Mouse (Mus musculus) liver, embryonic 11.5 days (tissue): ENCODE results near the gene Ctdsp2. TPM values are rescaled to one million over a fixed set of nuclear protein-coding genes. Genes with fewer than 3 reads are reported as not detected.
A peak's percentile ranks its signal among the peaks of the same experiment; 100 is the strongest.

ENCODE experiments used
- ATAC-seq: fragments of 200-750 bp; cut with Nextera tagmentation; replicated peaks from 2 replicates; pipeline ENCODE4 v1.8.0; 2017; ENCODE audit warnings: moderate number of reproducible peaks, mild to moderate bottlenecking, moderate TSS enrichment, moderate library complexity; ENCODE audit not compliant: low FRiP score
- DNase-seq: peaks from one replicate; pipeline ENCODE4 v3.0.0-alpha.2; 2017; ENCODE audit warnings: low spot score
- H3K27ac ChIP-seq: fragments of 300-500 bp; sonication (generic); 2 replicates; pipeline ENCODE4 v1.5.1; 2014; ENCODE audit warnings: mild to moderate bottlenecking, low read depth, low read length, control low read depth
- H3K27me3 ChIP-seq: fragments of 300-500 bp; sonication (generic); replicated peaks from 2 replicates; pipeline ENCODE4 v1.6.1; 2014; ENCODE audit warnings: low read length, mixed read lengths; ENCODE audit not compliant: control insufficient read depth, insufficient read depth
- H3K36me3 ChIP-seq: fragments of 300-500 bp; sonication (generic); 2 replicates; pipeline ENCODE4 v1.6.1; 2014; ENCODE audit warnings: mild to moderate bottlenecking, low read length, moderate library complexity, mixed read lengths; ENCODE audit not compliant: control insufficient read depth, insufficient read depth
- H3K4me1 ChIP-seq: fragments of 300-500 bp; sonication (generic); replicated peaks from 2 replicates; pipeline ENCODE4 v1.6.1; 2014; ENCODE audit warnings: low read length, mixed read lengths; ENCODE audit not compliant: control insufficient read depth, insufficient read depth
- H3K4me2 ChIP-seq: fragments of 300-500 bp; sonication (generic); 2 replicates; pipeline ENCODE4 v1.6.1; 2014; ENCODE audit warnings: mild to moderate bottlenecking, control low read depth, moderate library complexity
- H3K4me3 ChIP-seq: fragments of 300-500 bp; sonication (generic); 2 replicates; pipeline ENCODE4 v1.5.1; 2014; ENCODE audit warnings: low read depth, low read length, control low read depth
- H3K9ac ChIP-seq: fragments of 300-500 bp; sonication (generic); 2 replicates; pipeline ENCODE4 v1.6.1; 2014; ENCODE audit warnings: low read depth, low read length, control low read depth
- H3K9me3 ChIP-seq: fragments of 300-500 bp; sonication (generic); 2 replicates; pipeline ENCODE4 v1.6.1; 2016; ENCODE audit warnings: low read length, inconsistent platforms, mixed read lengths; ENCODE audit not compliant: control insufficient read depth
- WGBS: fragments of 180-500 bp; shearing (Covaris S2); extraction: QIAGEN DNeasy Blood & Tissue Kit; methylation state at CpG from one replicate; pipeline ENCODE4 v1.1.7; 2014; 5-methylcytosine and 5-hydroxymethylcytosine counted together
- polyA plus RNA-seq: library from polyadenylated mRNA; unstranded; fragments of >200 nt; fragmentation: Nextera tagmentation; extraction: Ambion mirVana; gene quantifications from 2 replicates; pipeline ENCODE4 v1.2.1, GENCODE M21; 2014

Gene Ctdsp2
- polyA plus RNA-seq, 1 experiment from 2014 or later, result 42.2 TPM

GRCm38 (mm10) chr10:126935556-126936381 is 42.7 kb upstream of the Ctdsp2 start:
- Histone ChIP-seq H3K4me3 (no peak overlapping the region), H3K4me1 (peaks cover 5% of the 10 kb centered on the region), H3K27me3 (no peaks in the 10 kb centered on the region), H3K9me3 (0 out of 2 replicates have a peak, but pooled peaks cover 2% of the 10 kb centered on the region), H3K27ac (no peak overlapping the region), H3K36me3 (no peaks in the 10 kb centered on the region; the same call in 1 of the 2 replicates), H3K4me2 (no peak overlapping the region), H3K9ac (0 out of 2 replicates have a peak overlapping the region, but pooled peaks have one; percentile 25)
- DNase-seq, result no peak
- no peak for ATAC-seq
- WGBS, result 54% methylated on average over 18 of the region's 18 CpGs

GRCm38 (mm10) chr10:126940949-126941348 is 37.6 kb upstream of the Ctdsp2 start:
- Histone ChIP-seq H3K4me3 (no peak overlapping the region), H3K36me3 (no peaks in the 10 kb centered on the region; the same call in 1 of the 2 replicates), H3K27ac (no peak overlapping the region), H3K4me1 (no peaks in the 10 kb centered on the region), H3K27me3 (no peaks in the 10 kb centered on the region), H3K4me2 (no peak overlapping the region), H3K9me3 (0 out of 2 replicates have a peak, but pooled peaks cover 2% of the 10 kb centered on the region), H3K9ac (no peak overlapping the region)
- DNase-seq (no peak), ATAC-seq (no peak)
- WGBS, result 77% methylated on average over 7 of the region's 7 CpGs

GRCm38 (mm10) chr10:126945531-126945930 is 33.0 kb upstream of the Ctdsp2 start:
- no peak overlapping the region for H3K4me3 ChIP-seq
- no peak overlapping the region for H3K9ac ChIP-seq
- H3K4me2 ChIP-seq, result no peak overlapping the region
- H3K4me1 ChIP-seq, result peaks cover 8% of the 10 kb centered on the region; the same call in 1 of the 2 replicates
- no peak overlapping the region for H3K27ac ChIP-seq
- ATAC-seq (no peak), DNase-seq (no peak)
- WGBS, result 80% methylated on average over 5 of the region's 5 CpGs
- no peaks in the 10 kb centered on the region for H3K27me3 ChIP-seq
- no peaks in the 10 kb centered on the region for H3K36me3 ChIP-seq
- H3K9me3 ChIP-seq, result no peaks in the 10 kb centered on the region

- no peak for DNase-seq
- Histone ChIP-seq H3K36me3 (no peaks in the 10 kb centered on the region), H3K9me3 (no peaks in the 10 kb centered on the region), H3K4me3 (no peak overlapping the region), H3K27ac (no peak overlapping the region), H3K27me3 (no peaks in the 10 kb centered on the region), H3K9ac (no peak overlapping the region), H3K4me1 (peaks cover 8% of the 10 kb centered on the region; the same call in 1 of the 2 replicates), H3K4me2 (no peak overlapping the region)
- no peak for ATAC-seq
- WGBS, result 53% methylated on average over 5 of the region's 5 CpGs
Observed at GRCm38 (mm10) chr10:126949824-126950223, 28.7 kb upstream of the Ctdsp2 start.

- ATAC-seq (peak; percentile 93), DNase-seq (no peak)
- no peak overlapping the region for H3K27ac ChIP-seq
Observed at GRCm38 (mm10) chr10:126950572-126950971, 27.9 kb upstream of the Ctdsp2 start.

GRCm38 (mm10) chr10:126952375-126952774 is 26.1 kb upstream of the Ctdsp2 start:
- Histone ChIP-seq H3K4me2 (no peak overlapping the region), H3K27me3 (peaks cover 3% of the 10 kb centered on the region; the same call in 1 of the 2 replicates), H3K27ac (no peak overlapping the region), H3K36me3 (no peaks in the 10 kb centered on the region), H3K9ac (no peak overlapping the region), H3K9me3 (no peaks in the 10 kb centered on the region), H3K4me3 (no peak overlapping the region), H3K4me1 (peaks cover 9% of the 10 kb centered on the region)
- DNase-seq (no peak), ATAC-seq (no peak)
- WGBS, result 83% methylated on average over 1 of the region's 1 CpGs

More at GRCm38 (mm10) chr10:126950572-126950971, 27.9 kb upstream of the Ctdsp2 start:
- Histone ChIP-seq H3K4me3 (no peak overlapping the region), H3K27me3 (no peaks in the 10 kb centered on the region), H3K4me1 (peaks cover 8% of the 10 kb centered on the region; the same call in 1 of the 2 replicates), H3K4me2 (0 out of 2 replicates have a peak overlapping the region, but pooled peaks have one; percentile 5), H3K9ac (no peak overlapping the region), H3K36me3 (no peaks in the 10 kb centered on the region), H3K9me3 (no peaks in the 10 kb centered on the region)
- whole genome bisulfite sequencing, result 45% methylated on average over 4 of the region's 4 CpGs

- no peaks in the 10 kb centered on the region for H3K9me3 ChIP-seq
- WGBS, result 83% methylated on average over 3 of the region's 3 CpGs
- no peaks in the 10 kb centered on the region for H3K36me3 ChIP-seq
- H3K4me2 ChIP-seq, result no peak overlapping the region
- no peak overlapping the region for H3K9ac ChIP-seq
- ATAC-seq (no peak), DNase-seq (no peak)
- H3K4me3 ChIP-seq, result no peak overlapping the region
- H3K4me1 ChIP-seq, result peaks cover 12% of the 10 kb centered on the region
- peaks cover 3% of the 10 kb centered on the region; the same call in 1 of the 2 replicates for H3K27me3 ChIP-seq
- no peak overlapping the region for H3K27ac ChIP-seq
Observed at GRCm38 (mm10) chr10:126953029-126953471, 25.5 kb upstream of the Ctdsp2 start.

GRCm38 (mm10) chr10:126956692-126957358 is 21.7 kb upstream of the Ctdsp2 start:
- ATAC-seq, result no peak
- Histone ChIP-seq H3K9ac (peak overlapping the region; percentile 38; the same call in 1 of the 2 replicates), H3K4me3 (no peak overlapping the region), H3K27ac (no peak overlapping the region), H3K36me3 (no peaks in the 10 kb centered on the region), H3K9me3 (no peaks in the 10 kb centered on the region), H3K27me3 (peaks cover 3% of the 10 kb centered on the region), H3K4me1 (peaks cover 4% of the 10 kb centered on the region), H3K4me2 (peak overlapping the region; percentile 51)
- DNase-seq, result no peak
- 32% methylated on average over 15 of the region's 15 CpGs for WGBS
